Mouse (Mus musculus) ovary, adult 18-20 months (tissue): ENCODE measurements around the gene Olfr535.
"Not testable (repeated sequence)": the region's sequence is repeated elsewhere in the genome, so short reads cannot be mapped to it uniquely, and the experiment has no call there.

Experiments
- DNase-seq: peaks from one replicate; pipeline ENCODE4 v3.0.0; 2022; ENCODE audit warnings: low spot score, mixed read lengths

Olfr535 gene

DNA sequence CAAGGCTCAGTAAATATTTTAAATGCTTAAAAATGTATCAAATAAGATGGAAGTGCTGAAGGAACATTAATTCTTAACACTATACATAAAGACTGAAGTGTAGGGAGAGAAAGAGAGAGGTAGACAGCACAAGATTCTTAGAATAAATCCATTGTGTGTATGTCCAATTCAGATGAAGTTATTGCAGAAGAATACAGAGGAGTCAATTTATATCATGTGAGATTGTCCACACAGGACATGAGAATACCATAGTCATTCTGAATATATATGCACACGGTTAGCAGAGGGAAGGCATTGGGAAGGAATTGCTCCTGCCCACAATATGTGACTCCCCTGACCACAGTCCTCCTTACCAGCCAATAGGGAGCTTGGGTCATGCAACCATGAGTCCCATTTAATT, at the start of gene Olfr535:
Gene Olfr535, plus strand, starts transcription at position 301 of the 400 bp plus-strand sequence.
- DNase-seq = no peak

DNA sequence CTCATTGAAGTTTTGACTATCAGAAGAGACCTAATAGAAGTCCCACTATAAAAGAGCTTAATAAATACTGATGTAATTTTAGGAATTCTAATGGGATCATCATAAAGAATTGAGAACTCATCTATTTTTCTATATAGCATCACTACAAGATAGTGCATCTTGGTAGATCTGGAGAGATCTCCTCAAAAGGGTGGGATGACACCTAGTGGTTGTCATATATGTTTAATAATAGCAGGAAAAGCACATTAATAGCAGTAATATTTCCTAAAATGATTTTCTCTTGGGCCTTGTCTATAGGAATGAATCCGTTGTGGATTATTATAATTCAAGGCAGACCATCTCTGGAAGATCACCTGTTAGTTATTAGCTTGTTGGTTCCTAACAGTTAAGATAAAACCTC, 40.9 kb upstream of the Olfr535 start:
- no peak for DNase-seq

DNA sequence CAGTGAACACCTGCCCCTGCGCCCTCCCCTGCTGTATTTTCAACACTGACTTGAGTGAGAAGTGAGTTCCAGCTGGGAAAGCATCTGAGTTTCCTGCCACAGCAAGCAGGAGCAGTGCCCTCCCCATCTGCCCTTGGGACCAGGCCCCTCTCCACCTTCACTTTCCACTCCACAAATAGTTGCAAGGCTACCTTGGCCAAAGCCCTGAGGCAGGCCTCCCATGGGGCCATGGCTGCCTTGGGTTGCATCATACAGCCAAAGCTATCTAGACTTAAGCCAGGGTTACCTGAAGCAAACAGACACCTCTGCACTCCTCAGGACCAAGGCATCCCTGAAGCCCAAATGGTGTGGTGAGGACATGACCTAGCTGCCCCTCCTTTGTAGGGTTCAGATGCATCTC, 20.9 kb upstream of the Olfr535 start, which contains the start of gene Olfr533:
Gene Olfr533, plus strand, starts transcription at position 301 of the 400 bp plus-strand sequence.
- DNase-seq = not testable (repeated sequence)

DNA sequence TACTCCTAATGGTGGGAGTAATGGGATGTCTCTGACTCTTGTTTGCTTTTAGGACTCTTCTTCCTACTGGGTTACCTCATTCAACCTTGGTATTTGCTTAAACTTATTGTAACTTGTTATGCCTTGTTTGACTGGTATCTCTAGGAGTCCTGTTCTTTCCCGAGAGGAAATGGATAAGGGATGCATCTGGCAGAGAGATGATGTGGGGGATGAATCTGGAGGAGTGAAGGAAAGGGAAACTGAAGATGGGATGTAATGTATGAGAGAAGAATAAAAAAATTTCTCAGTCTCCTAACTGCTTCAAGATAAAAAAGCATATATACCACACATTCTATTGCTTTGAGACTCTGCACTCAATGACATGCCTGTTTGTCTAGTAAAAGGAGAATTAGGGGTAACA, 6.1 kb upstream of the Olfr535 start:
- DNase-seq = no peak

DNA sequence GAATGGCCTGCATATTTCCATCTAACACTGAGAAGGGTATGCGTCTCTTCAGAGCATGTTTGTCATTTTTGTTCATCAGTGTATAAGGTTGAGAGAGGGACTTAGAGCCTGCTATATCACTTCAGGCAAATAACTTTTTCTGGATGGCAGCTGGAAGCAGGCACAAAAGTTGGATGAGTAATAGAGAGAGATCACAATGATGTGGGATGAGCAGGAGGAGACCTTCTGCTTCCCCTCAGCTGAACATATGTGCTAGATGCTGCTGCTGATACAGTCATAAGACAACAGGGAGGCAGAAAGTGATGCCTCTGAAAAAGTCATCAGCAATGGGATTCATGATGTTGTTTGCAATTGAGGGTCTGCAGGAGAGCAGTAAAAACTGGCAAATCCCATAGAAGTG, 5.3 kb upstream of the Olfr535 start:
- no peak for DNase-seq

DNA sequence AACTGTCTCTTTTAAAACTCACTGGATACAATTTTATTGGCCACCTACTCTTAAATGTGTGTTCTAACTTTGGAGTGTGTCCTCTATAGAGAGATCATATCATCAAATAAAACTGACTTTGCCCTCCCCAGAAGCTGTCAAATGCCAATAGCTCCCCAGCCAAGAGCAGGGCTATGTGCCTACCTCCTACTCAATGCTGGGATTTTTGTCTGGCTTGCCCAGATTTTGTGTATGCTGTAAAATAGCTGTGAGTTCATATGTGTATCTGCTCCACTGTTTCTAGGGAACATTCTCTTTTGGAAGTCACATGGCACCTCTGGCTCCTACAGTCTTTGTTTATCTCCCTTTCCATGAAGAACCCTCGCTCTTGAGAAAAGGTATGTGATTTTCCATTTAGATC, 5.0 kb downstream of the Olfr535 start:
- DNase-seq = no peak

DNA sequence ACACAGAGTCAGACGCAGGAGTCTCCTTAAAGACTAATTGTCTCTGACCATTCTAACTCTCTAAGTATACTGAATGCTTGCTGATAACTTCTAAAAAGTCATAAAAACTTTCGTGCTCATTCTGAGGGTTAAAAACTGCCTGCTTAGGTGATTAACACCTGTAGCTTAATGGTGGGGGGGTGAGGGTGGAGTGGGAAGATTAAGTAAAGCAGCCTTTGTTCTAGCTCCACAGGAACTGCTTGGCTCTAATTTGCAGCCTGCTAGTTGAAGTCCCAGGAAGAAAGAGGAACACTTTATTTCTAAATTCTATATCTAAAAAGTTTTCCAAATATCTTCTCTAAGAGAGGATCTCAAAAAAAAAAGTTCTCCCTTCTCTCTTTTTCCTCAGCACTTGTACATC, 10.2 kb downstream of the Olfr535 start:
- DNase-seq = no peak

DNA sequence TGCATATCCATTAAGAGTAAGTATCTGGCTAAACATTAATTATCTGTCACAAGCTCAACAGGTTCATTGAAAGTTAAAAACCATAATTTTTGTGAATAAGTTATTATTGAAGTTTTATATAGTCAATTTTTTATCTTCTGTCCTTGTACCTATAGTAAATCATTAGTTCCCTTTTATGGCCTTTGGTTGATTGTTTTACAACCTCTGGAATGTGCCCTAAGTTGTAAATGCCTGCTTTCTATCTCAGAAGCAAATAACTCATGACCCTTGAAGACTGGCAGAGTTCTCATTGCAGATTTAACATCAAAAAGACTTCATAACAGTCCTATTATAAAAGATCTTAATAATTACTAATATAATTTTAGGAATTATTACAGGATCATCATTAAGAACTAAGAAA, 10.7 kb downstream of the Olfr535 start:
- no peak for DNase-seq

DNA sequence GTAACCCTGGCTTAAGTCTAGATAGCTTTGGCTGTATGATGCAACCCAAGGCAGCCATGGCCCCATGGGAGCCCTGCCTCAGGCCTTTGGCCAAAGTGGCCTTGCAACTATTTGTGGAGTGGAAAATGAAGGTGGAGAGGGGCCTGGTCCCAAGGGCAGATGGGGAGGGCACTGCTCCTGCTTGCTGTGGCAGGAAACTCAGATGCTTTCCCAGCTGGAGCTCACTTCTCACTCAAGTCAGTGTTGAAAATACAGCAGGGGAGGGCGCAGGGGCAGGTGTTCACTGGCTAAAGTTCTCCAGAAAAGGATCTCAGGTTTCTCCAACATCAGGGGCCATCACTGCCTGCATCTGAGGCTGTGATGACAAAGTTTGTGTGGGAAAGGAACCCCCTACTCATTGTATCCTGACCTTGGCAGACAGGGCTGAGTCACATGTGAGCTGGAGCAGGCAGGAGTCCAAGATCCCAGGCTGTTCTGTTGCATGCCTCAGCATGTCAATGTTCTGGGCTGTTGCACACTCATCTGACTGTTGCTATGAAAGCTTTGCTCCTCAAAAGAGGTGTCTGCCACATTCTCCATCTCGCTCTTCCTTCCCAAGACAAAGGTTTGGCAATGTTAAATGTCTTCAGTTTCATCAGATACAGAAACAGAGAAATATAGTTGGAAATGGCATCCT, 23.5 kb downstream of the Olfr535 start, which contains the start of gene Olfr536:
Gene Olfr536, minus strand, starts transcription at position 51 of the 676 bp plus-strand sequence.
- DNase-seq = not testable (repeated sequence)

DNA sequence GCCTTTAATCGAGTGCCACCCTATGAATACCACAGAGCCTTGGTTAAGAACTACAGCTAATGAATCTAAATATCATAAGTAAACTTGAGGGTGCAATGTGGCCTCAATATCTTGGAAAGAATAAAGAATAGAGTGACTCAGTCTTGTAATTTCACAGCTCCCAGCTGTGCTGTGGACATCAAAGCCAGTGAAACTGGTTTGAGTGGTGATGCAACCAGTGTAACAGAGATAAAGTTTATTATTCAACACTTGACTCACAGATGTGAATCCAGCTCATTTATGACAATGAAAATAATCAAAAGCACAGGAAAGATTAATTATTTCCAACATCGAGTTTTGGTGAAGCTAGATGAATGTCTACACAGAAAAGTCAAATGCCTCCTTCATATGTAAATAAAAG, 55.7 kb downstream of the Olfr535 start:
- DNase-seq = no peak
